Mouse (Mus musculus): Measurements from ENCODE around the gene Olfr972. TPM values are rescaled to one million over a fixed set of nuclear protein-coding genes. Genes with fewer than 3 reads are reported as not detected.

The Olfr972 gene
- total and polyA plus RNA-seq, 3 experiments, result 0.44 TPM; not detected in 2

Other genes starting within 250 kb of the Olfr972 start
Only the 20 nearest of the 22 such genes appear.
- gene Olfr961, start 221.3 kb upstream of the Olfr972 start, total RNA-seq (2014; fragmentation: Nextera tagmentation), result not detected in 2 replicates
- gene Olfr961, start 221.3 kb upstream of the Olfr972 start, total RNA-seq (2017), result 0.11 and 0.12 TPM in 2 replicates
- not detected in 2 replicates for gene Olfr961, start 221.3 kb upstream of the Olfr972 start, polyA plus RNA-seq (2012)
- gene Olfr963, start 199.2 kb upstream of the Olfr972 start, total RNA-seq (2014; fragmentation: Nextera tagmentation), result not detected in 2 replicates
- gene Olfr963, start 199.2 kb upstream of the Olfr972 start, total RNA-seq (2017), result 0.06 TPM in 1 of 2 replicates, not detected in the other
- gene Olfr963, start 199.2 kb upstream of the Olfr972 start, polyA plus RNA-seq (2012), result not detected in 2 replicates
- gene Olfr149, start 159.3 kb upstream of the Olfr972 start, total RNA-seq (2014; fragmentation: Nextera tagmentation), result not detected in 2 replicates
- 0.17 TPM in 1 of 2 replicates, not detected in the other for gene Olfr149, start 159.3 kb upstream of the Olfr972 start, total RNA-seq (2017)
- not detected in 2 replicates for gene Olfr149, start 159.3 kb upstream of the Olfr972 start, polyA plus RNA-seq (2012)
- gene Olfr965, start 155.1 kb upstream of the Olfr972 start, total RNA-seq (2014; fragmentation: Nextera tagmentation), result not detected in 2 replicates
- 0.23 TPM in 1 of 2 replicates, not detected in the other for gene Olfr965, start 155.1 kb upstream of the Olfr972 start, total RNA-seq (2017)
- gene Olfr965, start 155.1 kb upstream of the Olfr972 start, polyA plus RNA-seq (2012), result not detected in 2 replicates
- gene Olfr150, start 135.4 kb upstream of the Olfr972 start, total RNA-seq (2014; fragmentation: Nextera tagmentation), result not detected in 2 replicates
- 0.11 TPM in 1 of 2 replicates, not detected in the other for gene Olfr150, start 135.4 kb upstream of the Olfr972 start, total RNA-seq (2017)
- not detected in 2 replicates for gene Olfr150, start 135.4 kb upstream of the Olfr972 start, polyA plus RNA-seq (2012)
- not detected in 2 replicates for gene Olfr967, start 120.2 kb upstream of the Olfr972 start, total RNA-seq (2014; fragmentation: Nextera tagmentation)
- 0.16 TPM in 1 of 2 replicates, not detected in the other for gene Olfr967, start 120.2 kb upstream of the Olfr972 start, total RNA-seq (2017)
- not detected in 2 replicates for gene Olfr967, start 120.2 kb upstream of the Olfr972 start, polyA plus RNA-seq (2012)
- gene Olfr968, start 83.2 kb upstream of the Olfr972 start, total RNA-seq (2014; fragmentation: Nextera tagmentation), result not detected in 2 replicates
- gene Olfr968, start 83.2 kb upstream of the Olfr972 start, total RNA-seq (2017), result 0.06 and 0.11 TPM in 2 replicates
- gene Olfr968, start 83.2 kb upstream of the Olfr972 start, polyA plus RNA-seq (2012), result not detected in 2 replicates
- gene Olfr969, start 75.5 kb upstream of the Olfr972 start, total RNA-seq (2014; fragmentation: Nextera tagmentation), result not detected in 2 replicates
- gene Olfr969, start 75.5 kb upstream of the Olfr972 start, total RNA-seq (2017), result not detected in 2 replicates
- gene Olfr969, start 75.5 kb upstream of the Olfr972 start, polyA plus RNA-seq (2012), result not detected in 2 replicates
- not detected in 2 replicates for gene Olfr970, start 57.6 kb upstream of the Olfr972 start, total RNA-seq (2014; fragmentation: Nextera tagmentation)
- 0.33 TPM in 1 of 2 replicates, not detected in the other for gene Olfr970, start 57.6 kb upstream of the Olfr972 start, total RNA-seq (2017)
- gene Olfr970, start 57.6 kb upstream of the Olfr972 start, polyA plus RNA-seq (2012), result not detected in 2 replicates
- not detected in 2 replicates for gene Olfr971, start 29.5 kb upstream of the Olfr972 start, total RNA-seq (2014; fragmentation: Nextera tagmentation)
- gene Olfr971, start 29.5 kb upstream of the Olfr972 start, total RNA-seq (2017), result not detected in 2 replicates
- gene Olfr971, start 29.5 kb upstream of the Olfr972 start, polyA plus RNA-seq (2012), result not detected in 2 replicates
- gene Olfr229, start 40.9 kb downstream of the Olfr972 start, total RNA-seq (2014; fragmentation: Nextera tagmentation), result not detected in 2 replicates
- gene Olfr229, start 40.9 kb downstream of the Olfr972 start, total RNA-seq (2017), result 0.16 TPM in 1 of 2 replicates, not detected in the other
- gene Olfr229, start 40.9 kb downstream of the Olfr972 start, polyA plus RNA-seq (2012), result not detected in 2 replicates
- not detected in 2 replicates for gene Olfr974, start 71.1 kb downstream of the Olfr972 start, total RNA-seq (2014; fragmentation: Nextera tagmentation)
- gene Olfr974, start 71.1 kb downstream of the Olfr972 start, total RNA-seq (2017), result not detected in 2 replicates
- not detected in 2 replicates for gene Olfr974, start 71.1 kb downstream of the Olfr972 start, polyA plus RNA-seq (2012)
- 0.38 TPM in 1 of 2 replicates, not detected in the other for gene Olfr975, start 85.6 kb downstream of the Olfr972 start, total RNA-seq (2014; fragmentation: Nextera tagmentation)
- 0.22 and 0.29 TPM in 2 replicates for gene Olfr975, start 85.6 kb downstream of the Olfr972 start, total RNA-seq (2017)
- gene Olfr975, start 85.6 kb downstream of the Olfr972 start, polyA plus RNA-seq (2012), result not detected in 2 replicates
- gene Olfr976, start 94.7 kb downstream of the Olfr972 start, total RNA-seq (2014; fragmentation: Nextera tagmentation), result not detected in 2 replicates
- gene Olfr976, start 94.7 kb downstream of the Olfr972 start, total RNA-seq (2017), result not detected in 2 replicates
- not detected in 2 replicates for gene Olfr976, start 94.7 kb downstream of the Olfr972 start, polyA plus RNA-seq (2012)
- gene Olfr978, start 125.7 kb downstream of the Olfr972 start, total RNA-seq (2014; fragmentation: Nextera tagmentation), result not detected in 2 replicates
- 0.05 and 0.23 TPM in 2 replicates for gene Olfr978, start 125.7 kb downstream of the Olfr972 start, total RNA-seq (2017)
- not detected in 2 replicates for gene Olfr978, start 125.7 kb downstream of the Olfr972 start, polyA plus RNA-seq (2012)
- gene Olfr979, start 137.0 kb downstream of the Olfr972 start, total RNA-seq (2014; fragmentation: Nextera tagmentation), result not detected in 2 replicates
- 0.16 TPM in 1 of 2 replicates, not detected in the other for gene Olfr979, start 137.0 kb downstream of the Olfr972 start, total RNA-seq (2017)
- gene Olfr979, start 137.0 kb downstream of the Olfr972 start, polyA plus RNA-seq (2012), result not detected in 2 replicates
- gene Olfr980, start 143.2 kb downstream of the Olfr972 start, total RNA-seq (2014; fragmentation: Nextera tagmentation), result not detected in 2 replicates
- 0.06 and 0.22 TPM in 2 replicates for gene Olfr980, start 143.2 kb downstream of the Olfr972 start, total RNA-seq (2017)
- gene Olfr980, start 143.2 kb downstream of the Olfr972 start, polyA plus RNA-seq (2012), result not detected in 2 replicates
- not detected in 2 replicates for gene Olfr981, start 155.0 kb downstream of the Olfr972 start, total RNA-seq (2014; fragmentation: Nextera tagmentation)
- 0.17 and 0.27 TPM in 2 replicates for gene Olfr981, start 155.0 kb downstream of the Olfr972 start, total RNA-seq (2017)
- not detected in 2 replicates for gene Olfr981, start 155.0 kb downstream of the Olfr972 start, polyA plus RNA-seq (2012)
- not detected in 2 replicates for gene Olfr982, start 207.4 kb downstream of the Olfr972 start, total RNA-seq (2014; fragmentation: Nextera tagmentation)
- under 0.01 and 0.11 TPM in 2 replicates for gene Olfr982, start 207.4 kb downstream of the Olfr972 start, total RNA-seq (2017)
- gene Olfr982, start 207.4 kb downstream of the Olfr972 start, polyA plus RNA-seq (2012), result not detected in 2 replicates
- gene Olfr983, start 227.2 kb downstream of the Olfr972 start, total RNA-seq (2014; fragmentation: Nextera tagmentation), result not detected in 2 replicates
- 0.05 TPM in 1 of 2 replicates, not detected in the other for gene Olfr983, start 227.2 kb downstream of the Olfr972 start, total RNA-seq (2017)
- not detected in 2 replicates for gene Olfr983, start 227.2 kb downstream of the Olfr972 start, polyA plus RNA-seq (2012)

Measured in G1E (cell line).